Mouse (Mus musculus) megakaryocyte, embryonic 14.5 days (primary cell): Measurements from ENCODE around the gene Hoxa6. TPM values are rescaled to one million over a fixed set of nuclear protein-coding genes. Genes with fewer than 3 reads are reported as not detected.

Experiments used
- H3K27me3 ChIP-seq: replicated peaks from 2 replicates; pipeline ENCODE3; 2012; ENCODE audit warnings: inconsistent platforms
- H3K36me3 ChIP-seq: replicated peaks from 2 replicates; pipeline ENCODE3; 2012; ENCODE audit warnings: low read length, inconsistent platforms, mixed read lengths
- H3K4me1 ChIP-seq: 2 replicates; pipeline ENCODE4 v1.6.1; 2012; ENCODE audit warnings: inconsistent platforms
- H3K4me3 ChIP-seq: replicated peaks from 2 replicates; pipeline ENCODE3; 2012; ENCODE audit warnings: moderate library complexity, mild to moderate bottlenecking, inconsistent platforms
- H3K9me3 ChIP-seq: 2 replicates; pipeline ENCODE4 v1.6.1; 2012; ENCODE audit warnings: inconsistent platforms
- FLI1 ChIP-seq: IDR thresholded peaks from 2 replicates; pipeline ENCODE4 v1.6.1; 2012; ENCODE audit warnings: low read length, inconsistent platforms, mixed read lengths
- GATA1 ChIP-seq: IDR thresholded peaks from 3 replicates; pipeline ENCODE4 v1.6.1; 2012; ENCODE audit warnings: mixed read lengths, low read length, inconsistent platforms, borderline replicate concordance
- polyA plus RNA-seq: library from polyadenylated mRNA; stranded (reverse); fragments of >175 nt; gene quantifications from 2 replicates; pipeline ENCODE4 v1.2.3, GENCODE M21; 2012; ENCODE audit warnings: low replicate concordance; ENCODE audit not compliant: insufficient read depth

Hoxa6 gene
- polyA plus RNA-seq, 1 experiment: not detected

DNA sequence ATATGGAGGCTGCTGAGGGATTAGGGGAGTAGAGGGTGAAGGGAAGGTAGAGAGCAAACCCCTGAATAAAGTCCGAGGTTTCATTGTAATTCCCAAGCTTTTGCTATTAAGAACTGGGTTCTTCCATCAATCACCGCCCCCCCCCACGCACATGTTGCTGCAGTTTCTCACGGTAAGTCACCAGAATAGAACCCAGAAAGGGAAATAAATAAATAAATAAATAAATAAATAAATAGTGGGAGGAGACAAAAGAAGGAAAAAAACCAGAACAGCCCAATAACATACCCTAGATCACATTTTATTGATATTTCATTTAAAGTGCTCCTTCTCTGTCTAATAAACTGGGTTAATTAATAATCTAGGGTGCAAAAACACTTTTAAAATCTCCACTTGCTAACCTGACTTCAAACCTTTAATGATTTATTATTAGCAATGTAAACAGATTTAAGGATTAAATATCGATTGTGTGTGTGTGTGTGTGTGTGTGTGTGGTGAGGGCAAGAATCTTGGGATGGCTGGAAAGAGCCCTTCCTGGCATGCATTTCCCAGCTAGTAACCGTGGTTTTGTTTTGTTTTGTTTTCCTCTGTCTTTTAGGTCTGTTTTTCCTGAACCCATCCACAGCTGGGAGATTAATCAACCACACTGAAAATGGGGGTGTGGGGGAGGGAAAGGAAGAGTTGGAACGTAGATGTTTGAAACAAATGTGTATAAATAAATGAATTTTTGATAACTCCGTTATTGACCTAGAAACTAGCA lies 47.0 kb downstream of the Hoxa6 start:
- Histone ChIP-seq H3K9me3 (peaks cover 18% of the 10 kb centered on the region), H3K4me3 (no peak overlapping the region), H3K4me1 (peaks cover 59% of the 10 kb centered on the region), H3K36me3 (peaks cover 4% of the 10 kb centered on the region), H3K27me3 (peaks cover 76% of the 10 kb centered on the region)
- TF ChIP-seq GATA1 (no peak), FLI1 (no peak)

DNA sequence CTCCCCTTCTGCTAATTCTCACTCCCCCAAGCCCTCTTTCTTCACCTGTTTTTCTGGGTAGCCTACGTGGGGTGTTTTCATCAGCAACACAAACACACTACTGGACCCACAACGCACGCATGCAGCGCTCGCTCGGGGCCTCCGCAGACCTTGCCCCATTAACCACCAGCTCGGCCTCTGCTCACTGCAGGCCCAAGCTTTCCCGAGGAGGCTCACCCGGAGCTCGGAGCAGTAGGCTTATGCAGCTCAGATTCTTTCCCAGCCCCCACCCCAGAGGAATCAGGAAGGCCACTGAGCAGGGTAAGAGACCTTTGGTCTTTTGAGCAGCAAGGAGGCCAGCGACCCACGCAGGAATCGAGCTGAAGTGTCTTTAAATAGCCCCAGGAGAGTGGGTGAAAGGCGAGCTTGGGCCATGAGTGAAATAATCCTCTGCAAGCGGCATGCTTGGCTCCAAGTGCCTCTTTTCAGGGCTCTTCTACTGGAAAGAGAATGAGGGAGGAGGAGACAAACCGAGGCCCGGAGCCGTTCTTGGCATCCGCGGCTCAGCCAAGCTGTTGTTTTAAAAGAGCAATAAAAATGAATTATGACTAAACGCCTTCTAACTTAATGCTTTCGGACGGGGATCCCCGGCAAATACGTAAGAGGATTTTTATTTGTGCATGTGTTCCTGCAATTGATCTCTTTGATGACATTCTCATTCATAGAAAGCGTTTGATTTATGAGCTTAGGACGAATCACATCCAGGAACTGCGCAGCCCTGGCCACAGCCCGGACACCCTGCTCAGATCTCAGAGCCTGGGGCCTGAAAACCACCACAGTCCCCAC lies 47.8 kb downstream of the Hoxa6 start:
- peaks cover 77% of the 10 kb centered on the region for H3K27me3 ChIP-seq

DNA sequence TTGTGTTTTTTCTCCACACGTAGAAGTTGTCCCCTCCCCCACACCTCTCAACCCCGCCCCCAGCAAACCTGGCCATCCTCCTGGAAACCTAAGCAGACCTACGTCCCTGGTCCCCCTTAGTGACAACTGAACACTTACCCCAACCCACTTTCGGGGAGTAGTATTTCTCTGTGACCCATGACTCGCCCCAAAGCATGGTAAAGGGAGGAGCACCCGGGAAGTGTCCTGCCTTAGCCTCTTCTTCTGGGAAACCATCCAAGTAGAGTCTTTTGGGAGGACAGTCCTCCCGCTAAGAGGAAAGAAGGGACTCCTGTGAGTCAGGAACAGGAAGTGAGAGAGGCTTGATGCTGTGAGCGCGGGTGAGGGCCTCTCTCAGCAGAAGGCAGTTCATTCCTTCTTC lies 48.5 kb downstream of the Hoxa6 start:
- Histone ChIP-seq H3K4me1 (peaks cover 58% of the 10 kb centered on the region), H3K36me3 (peaks cover 4% of the 10 kb centered on the region), H3K4me3 (peak overlapping the region; percentile 83), H3K9me3 (peaks cover 12% of the 10 kb centered on the region; the same call in 1 of the 2 replicates), H3K27me3 (peaks cover 76% of the 10 kb centered on the region)
- TF ChIP-seq GATA1: no peak
- no peak for TF ChIP-seq FLI1

More for the DNA sequence above, 47.8 kb downstream of the Hoxa6 start:
- H3K36me3 ChIP-seq: peaks cover 4% of the 10 kb centered on the region
- peaks cover 14% of the 10 kb centered on the region for H3K9me3 ChIP-seq
- peak overlapping the region; percentile 83 for H3K4me3 ChIP-seq
- H3K4me1 ChIP-seq: peaks cover 59% of the 10 kb centered on the region
- TF ChIP-seq FLI1: no peak
- no peak for TF ChIP-seq GATA1

DNA sequence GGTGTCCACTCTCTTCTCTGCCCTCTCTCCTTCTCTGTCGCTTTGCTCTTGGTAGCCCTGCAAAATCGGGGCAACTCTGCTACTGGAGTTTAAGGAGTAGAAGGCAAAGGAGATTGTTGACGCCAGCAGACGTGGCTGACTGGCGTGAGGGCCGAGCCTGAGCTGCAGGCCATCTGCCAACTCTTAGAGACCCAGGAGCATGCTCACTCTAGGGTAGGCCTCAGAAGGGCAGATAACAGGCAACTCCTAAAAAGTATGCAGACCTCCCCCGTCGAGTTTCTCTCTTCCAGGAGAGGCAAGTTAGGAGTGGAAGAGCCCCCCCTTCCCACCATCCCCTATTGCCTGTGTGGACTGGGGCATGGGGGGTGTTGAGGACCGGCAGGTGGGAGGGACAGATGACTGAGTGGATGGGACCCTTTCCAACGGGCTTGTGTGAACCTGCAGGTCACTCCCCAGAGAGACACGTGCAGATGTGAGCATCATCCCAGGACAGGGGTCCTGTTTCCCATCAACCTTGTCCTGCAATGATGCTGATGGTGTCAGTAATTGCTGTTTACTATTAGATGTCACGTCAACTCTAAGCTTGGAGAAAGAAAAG lies 49.3 kb downstream of the Hoxa6 start:
- Histone ChIP-seq H3K27me3 (peaks cover 76% of the 10 kb centered on the region), H3K9me3 (peaks cover 10% of the 10 kb centered on the region; the same call in 1 of the 2 replicates), H3K36me3 (peaks cover 4% of the 10 kb centered on the region), H3K4me1 (peaks cover 54% of the 10 kb centered on the region), H3K4me3 (peak overlapping the region; percentile 93)
- TF ChIP-seq FLI1 (no peak), GATA1 (no peak)

DNA sequence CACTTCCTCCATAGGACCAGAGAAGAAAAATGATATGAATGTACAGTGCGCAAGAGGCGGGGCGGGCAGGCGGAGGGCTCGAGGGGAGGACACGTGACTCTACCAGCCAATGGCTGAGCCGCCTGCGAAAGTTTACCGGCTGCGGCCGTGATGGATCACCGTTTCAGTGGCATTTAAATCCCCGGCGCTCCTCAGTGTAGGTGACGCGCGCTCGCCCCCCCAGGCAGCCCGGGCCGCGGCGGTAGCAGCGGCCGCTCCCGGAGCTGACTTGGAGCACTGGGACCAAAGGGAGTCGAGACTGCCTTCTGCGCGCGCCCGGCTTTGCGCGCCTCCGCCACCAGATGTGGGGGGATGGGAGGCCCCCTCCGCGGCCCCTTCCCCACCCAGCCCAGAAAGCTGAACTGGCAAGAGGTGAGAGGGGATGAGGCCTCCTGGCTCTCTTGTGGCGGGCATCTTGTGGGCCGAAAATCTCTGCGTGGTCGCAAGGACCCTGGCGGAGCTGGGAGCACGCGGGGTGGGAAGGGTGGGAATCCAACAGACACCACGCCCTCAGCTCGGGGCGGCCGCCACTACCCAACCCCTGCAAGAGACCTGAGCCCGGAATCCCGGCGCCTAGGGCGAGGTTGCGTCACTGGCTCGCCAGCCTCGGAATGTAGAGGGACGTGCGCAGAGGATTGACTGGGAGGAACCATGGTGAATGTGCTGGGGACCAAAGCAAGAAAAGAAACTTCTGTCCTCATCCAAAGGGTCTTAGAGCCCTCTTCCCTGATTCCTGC lies 50.1 kb downstream of the Hoxa6 start, which contains the start of gene Hoxa1:
Gene Hoxa1 (minus strand): TSS at position 42 of the 776 bp plus-strand sequence.
- Histone ChIP-seq H3K9me3 (peaks cover 2% of the 10 kb centered on the region; the same call in 1 of the 2 replicates), H3K4me3 (peak within 1 kb of the TSS; percentile 93), H3K36me3 (peaks cover under 1% of the 10 kb centered on the region), H3K4me1 (peaks cover 50% of the 10 kb centered on the region), H3K27me3 (peaks cover 75% of the 10 kb centered on the region)
- no peak for TF ChIP-seq FLI1
- no peak for TF ChIP-seq GATA1

DNA sequence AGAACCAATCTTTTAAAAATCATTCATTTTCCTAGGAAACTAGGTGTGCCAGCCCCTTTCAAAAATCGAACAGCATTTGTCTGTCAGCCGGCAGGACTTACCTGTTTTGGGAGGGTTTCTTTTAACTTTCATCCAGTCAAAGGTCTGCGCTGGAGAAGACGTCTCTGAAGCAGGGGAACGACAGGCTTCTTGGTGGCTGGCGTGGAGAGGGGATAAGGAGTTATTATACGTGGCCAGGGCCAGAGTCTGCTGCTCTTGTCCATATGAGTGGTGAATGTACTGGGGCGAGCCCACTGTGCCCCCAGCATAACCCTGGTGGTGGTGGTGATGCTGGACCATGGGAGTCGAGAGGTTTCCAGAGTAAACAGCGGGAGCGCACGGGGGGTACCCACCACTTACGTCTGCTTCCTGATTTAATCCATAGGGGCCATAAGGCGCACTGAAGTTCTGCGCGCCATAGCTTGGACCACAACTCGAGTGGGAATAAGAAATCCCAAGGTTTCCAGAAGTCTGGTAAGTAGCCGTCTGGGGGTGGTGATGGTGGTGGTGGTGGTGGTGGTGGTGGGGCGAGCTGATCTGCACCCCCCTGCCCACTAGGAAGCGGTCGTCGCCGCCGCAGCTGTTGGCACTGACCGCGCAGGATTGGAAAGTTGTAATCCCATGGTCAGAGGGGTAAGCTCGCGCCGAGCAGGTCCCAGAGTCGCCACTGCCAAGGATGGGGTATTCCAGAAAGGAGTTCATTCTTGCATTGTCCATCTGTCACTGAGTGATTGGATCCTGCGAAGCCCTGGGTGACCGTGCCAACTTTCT lies 50.9 kb downstream of the Hoxa6 start:
- Histone ChIP-seq H3K4me3 (peak overlapping the region; percentile 93), H3K36me3 (no peaks in the 10 kb centered on the region), H3K9me3 (no peaks in the 10 kb centered on the region), H3K27me3 (peaks cover 75% of the 10 kb centered on the region), H3K4me1 (peaks cover 45% of the 10 kb centered on the region)
- TF ChIP-seq FLI1 (no peak), GATA1 (no peak)

DNA sequence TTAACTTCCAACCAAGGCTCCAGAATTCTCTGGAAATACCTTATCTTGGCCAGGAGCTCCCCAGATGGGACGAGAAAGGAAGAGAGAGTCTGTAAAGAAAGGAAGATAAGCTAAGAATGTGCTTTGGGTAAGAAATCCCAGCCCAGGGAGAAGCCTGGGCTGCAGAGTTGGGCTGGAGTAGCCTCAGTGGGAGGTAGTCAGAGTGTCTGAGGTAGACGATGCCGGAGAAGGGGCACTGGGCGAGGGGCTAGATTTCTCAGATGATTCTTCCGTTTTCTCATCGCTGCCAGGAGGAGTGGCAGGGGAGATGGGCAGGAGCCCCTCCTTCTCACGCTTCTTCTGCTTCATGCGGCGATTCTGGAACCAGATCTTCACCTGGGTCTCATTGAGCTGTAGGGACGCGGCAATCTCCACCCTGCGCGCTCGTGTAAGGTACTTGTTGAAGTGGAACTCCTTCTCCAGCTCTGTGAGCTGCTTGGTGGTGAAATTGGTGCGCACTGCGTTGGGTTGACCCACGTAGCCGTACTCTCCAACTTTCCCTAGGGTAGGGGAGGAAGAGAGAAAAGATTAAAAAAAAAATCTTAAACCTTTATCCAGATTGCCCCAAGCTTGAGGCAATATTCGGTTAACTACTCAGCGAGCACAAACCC lies 51.8 kb downstream of the Hoxa6 start:
- Histone ChIP-seq H3K4me3 (no peak overlapping the region), H3K9me3 (no peaks in the 10 kb centered on the region), H3K4me1 (peaks cover 45% of the 10 kb centered on the region), H3K36me3 (no peaks in the 10 kb centered on the region), H3K27me3 (peaks cover 83% of the 10 kb centered on the region)
- TF ChIP-seq GATA1 (no peak), FLI1 (no peak)

Other genes starting within 250 kb of the Hoxa6 start
- gene Skap2, start 196.2 kb downstream of the Hoxa6 start, polyA plus RNA-seq: 4.2 and 23.0 TPM in 2 replicates
- 0.09 TPM in 1 of 2 replicates, not detected in the other for gene Hoxa1, start 50.4 kb downstream of the Hoxa6 start, polyA plus RNA-seq
- gene Hoxa2, start 43.9 kb downstream of the Hoxa6 start, polyA plus RNA-seq: not detected in 2 replicates
- not detected in 2 replicates for gene 5730596B20Rik, start 31.2 kb downstream of the Hoxa6 start, polyA plus RNA-seq
- 0.44 TPM in 1 of 2 replicates, not detected in the other for gene Hoxa4, start 17.0 kb downstream of the Hoxa6 start, polyA plus RNA-seq
- 0.46 TPM in 1 of 2 replicates, not detected in the other for gene Hoxa5, start 4.1 kb downstream of the Hoxa6 start, polyA plus RNA-seq
- 0.21 TPM in 1 of 2 replicates, not detected in the other for gene Hoxa3, start 4.6 kb upstream of the Hoxa6 start, polyA plus RNA-seq
- gene Gm28308, start 4.6 kb upstream of the Hoxa6 start, polyA plus RNA-seq: not detected in 2 replicates
- 2.8 and 3.2 TPM in 2 replicates for gene Hoxa7, start 13.1 kb upstream of the Hoxa6 start, polyA plus RNA-seq
- gene Hoxa9, start 22.4 kb upstream of the Hoxa6 start, polyA plus RNA-seq: 3.8 TPM in 1 of 2 replicates, not detected in the other
- gene Hoxa10, start 32.1 kb upstream of the Hoxa6 start, polyA plus RNA-seq: 0.10 TPM in 1 of 2 replicates, not detected in the other
- not detected in 2 replicates for gene Hoxa11, start 37.1 kb upstream of the Hoxa6 start, polyA plus RNA-seq
- not detected in 2 replicates for gene Hoxa13, start 52.2 kb upstream of the Hoxa6 start, polyA plus RNA-seq
- gene Evx1, start 104.8 kb upstream of the Hoxa6 start, polyA plus RNA-seq: not detected in 2 replicates